Mouse (Mus musculus) brain, embryonic 14.5 days (tissue): ENCODE data around the gene Igf1r. TPM values are rescaled to one million over a fixed set of nuclear protein-coding genes. Genes with fewer than 3 reads are reported as not detected.

ENCODE experiments used
- DNase-seq: peaks from one replicate; pipeline ENCODE4 v3.0.0-alpha.2; 2011; ENCODE audit warnings: low read depth
- CTCF ChIP-seq: fragments of 200-500 bp; IDR thresholded peaks from 2 replicates; pipeline ENCODE4 v1.5.1; 2012; ENCODE audit warnings: inconsistent platforms, mild to moderate bottlenecking, moderate library complexity, borderline replicate concordance; ENCODE audit not compliant: insufficient read depth, insufficient read length; ENCODE audit errors: extremely low read depth
- POLR2A ChIP-seq: fragments of 200-500 bp; IDR thresholded peaks from 2 replicates; pipeline ENCODE4 v1.6.1; 2012; ENCODE audit warnings: mild to moderate bottlenecking, inconsistent platforms, borderline replicate concordance; ENCODE audit not compliant: poor library complexity, insufficient read depth, insufficient read length, severe bottlenecking; ENCODE audit errors: extremely low read depth
- polyA plus RNA-seq: library from polyadenylated mRNA; depleted of rRNA; stranded (reverse); fragments of >200 nt; gene quantifications from 2 replicates; pipeline ENCODE4 v1.2.3, GENCODE M21; 2012

Gene Igf1r
- polyA plus RNA-seq, 1 experiment: 40.6 TPM

DNA sequence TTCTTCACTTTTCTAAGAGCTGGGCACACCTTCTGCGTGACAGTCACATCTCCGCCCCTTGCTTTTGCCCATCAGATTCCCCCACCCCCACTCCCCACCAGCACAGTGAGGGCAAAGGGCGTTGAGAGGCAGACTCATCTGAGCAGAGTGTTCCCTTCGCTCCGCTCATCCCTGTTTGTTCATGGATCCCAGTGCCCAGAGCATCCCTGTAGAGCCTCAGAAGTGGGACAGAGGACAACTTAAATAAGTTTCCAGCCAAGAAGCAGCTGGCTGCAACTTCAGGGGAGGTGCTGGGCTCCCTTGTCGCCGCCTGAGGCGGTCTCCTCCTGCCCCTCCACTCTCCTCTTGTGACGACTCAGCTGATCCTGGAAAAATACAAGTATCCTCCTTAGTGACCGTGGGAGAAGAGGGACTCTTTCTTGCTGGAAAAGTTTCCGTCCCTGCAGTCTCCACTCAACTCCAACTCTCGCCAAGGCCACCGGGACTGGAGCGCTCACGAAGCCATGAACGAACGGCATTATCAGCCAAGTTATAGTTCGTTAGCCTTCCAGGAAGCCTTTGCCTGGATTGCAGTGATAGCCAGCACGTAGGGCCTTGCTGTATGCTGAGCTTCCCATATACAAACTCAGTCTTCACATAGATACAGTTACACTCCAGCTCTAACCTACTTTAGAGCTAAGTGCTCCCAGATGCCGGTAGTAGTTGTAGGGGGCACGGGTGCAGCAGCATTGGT lies 162.5 kb downstream of the Igf1r start:
- TF ChIP-seq POLR2A (no peak), CTCF (no peak)
- no peak for DNase-seq

DNA sequence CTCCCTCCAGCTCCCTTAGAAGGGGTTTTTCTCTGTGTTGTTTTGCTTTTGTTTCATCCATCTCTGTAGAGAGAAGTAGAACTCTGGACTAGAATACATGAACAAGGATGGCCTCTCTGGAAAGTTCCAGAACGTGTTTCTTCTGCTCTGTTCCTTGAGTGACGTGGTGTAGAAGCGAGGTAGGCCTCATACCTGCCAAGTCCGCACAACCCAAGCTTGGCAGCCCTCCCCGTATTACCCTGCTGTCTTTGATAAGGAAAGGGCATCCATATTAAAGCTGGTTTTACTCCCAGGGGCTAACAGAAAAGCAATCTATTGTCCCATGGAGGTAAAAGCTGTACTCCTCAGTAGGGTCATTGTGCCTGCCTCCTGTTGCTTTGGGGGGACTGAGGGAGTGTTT lies 164.9 kb downstream of the Igf1r start:
- TF ChIP-seq POLR2A: no peak
- no peak for TF ChIP-seq CTCF
- no peak for DNase-seq

DNA sequence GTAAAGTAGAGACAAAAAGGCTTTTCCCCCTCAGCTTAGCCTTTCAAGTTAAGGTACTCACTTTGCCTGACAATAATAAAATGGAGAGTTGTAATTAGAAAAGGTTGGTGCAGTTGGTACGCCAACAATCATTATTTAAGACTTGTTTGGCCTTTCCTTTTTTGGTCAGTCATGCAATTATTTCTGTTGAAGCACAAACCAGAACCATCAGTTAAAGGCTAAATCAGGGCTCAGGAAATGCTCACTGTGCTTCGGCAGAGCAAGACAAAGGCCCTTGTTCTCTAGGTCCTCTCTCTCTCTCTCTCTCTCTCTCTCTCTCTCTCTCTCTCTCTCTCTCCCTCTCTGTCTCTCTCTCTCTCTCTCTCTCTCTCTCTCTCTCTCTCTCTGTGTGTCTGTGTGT lies 165.4 kb downstream of the Igf1r start:
- TF ChIP-seq CTCF: no peak
- TF ChIP-seq POLR2A: no peak
- peak; percentile 50 for DNase-seq

DNA sequence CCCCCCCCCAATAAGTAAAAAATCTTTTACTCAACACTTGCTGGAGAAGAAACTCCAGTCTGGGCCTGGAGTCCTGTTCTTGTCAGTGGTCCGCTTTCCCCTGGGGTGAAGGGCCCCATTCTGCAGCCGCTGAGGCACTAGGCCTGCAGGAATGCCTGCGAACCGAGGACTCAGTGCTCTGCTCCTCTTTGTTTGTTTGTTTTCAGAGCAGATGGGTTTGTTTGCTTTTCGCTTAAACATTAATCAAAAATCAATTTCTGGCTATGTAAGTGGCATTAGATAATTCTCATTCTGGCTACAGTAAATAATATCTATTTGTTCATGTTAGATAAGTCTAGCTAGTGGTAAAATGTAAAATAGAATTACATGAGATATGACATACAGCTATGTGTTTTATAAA lies 167.0 kb downstream of the Igf1r start:
- no peak for DNase-seq
- TF ChIP-seq CTCF (no peak), POLR2A (no peak)

DNA sequence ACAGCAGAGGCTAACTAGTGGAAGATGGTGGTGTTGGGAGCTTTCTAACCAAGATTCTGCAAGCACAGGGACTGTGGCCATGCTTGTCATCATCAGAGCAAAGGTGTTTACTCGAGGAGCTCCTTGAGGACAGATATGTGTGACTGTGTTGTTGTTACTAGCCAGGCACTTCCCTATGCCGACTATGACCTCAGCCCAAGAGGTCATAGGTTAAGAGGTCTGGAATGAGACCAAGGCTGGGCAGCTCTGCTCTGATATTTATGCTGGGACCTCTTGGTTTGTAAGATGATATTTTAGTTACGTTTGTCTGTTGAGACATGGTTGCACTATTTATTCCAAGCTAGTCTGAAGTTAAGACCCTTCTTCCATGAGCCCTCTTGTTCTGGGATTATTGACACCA lies 169.8 kb downstream of the Igf1r start:
- TF ChIP-seq POLR2A: no peak
- no peak for TF ChIP-seq CTCF
- no peak for DNase-seq

DNA sequence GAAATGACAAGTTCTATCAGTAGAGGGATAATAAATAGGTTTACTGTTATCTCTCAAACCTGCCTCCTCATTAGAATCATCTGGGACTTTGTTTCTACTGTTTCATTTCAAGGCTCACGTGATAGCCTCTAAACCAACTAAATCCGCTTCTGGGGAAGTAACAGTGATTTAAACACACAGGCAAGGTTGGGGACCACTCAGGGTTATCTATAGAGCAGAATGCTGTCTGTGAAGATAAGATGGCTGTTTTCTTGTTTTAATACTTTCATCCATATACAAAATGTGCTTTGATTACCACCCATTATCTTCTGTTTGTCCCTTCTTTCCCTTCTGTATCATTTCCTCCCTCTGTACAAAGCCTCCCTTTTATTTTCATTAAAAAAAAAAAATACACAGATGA lies 172.7 kb downstream of the Igf1r start:
- no peak for DNase-seq
- TF ChIP-seq POLR2A (no peak), CTCF (no peak)

DNA sequence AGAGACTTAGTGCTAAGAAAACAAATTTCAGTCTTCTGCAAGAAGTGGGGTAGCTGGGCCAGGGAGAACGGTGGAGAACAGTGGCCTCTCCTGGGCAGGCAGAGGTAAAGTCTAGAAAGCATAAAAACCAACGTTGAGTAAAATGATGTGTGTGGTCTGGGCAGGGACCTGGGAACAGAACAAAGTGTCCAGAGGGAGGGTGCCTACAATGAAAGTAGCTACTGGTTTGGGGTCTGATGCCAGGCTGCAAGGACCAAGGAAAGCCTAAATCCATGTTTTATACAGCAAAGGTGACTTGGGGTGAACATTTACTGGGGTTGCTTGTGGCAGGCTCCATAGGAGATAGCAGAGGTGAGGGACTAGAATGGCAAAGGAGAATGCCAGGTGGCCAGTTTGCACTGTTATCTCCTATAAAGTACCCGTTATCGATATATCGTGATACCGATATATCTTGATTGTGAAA lies 175.2 kb downstream of the Igf1r start:
- DNase-seq: peak; percentile 85
- TF ChIP-seq POLR2A (no peak), CTCF (peak; percentile 66; the same call in 1 of the 2 replicates)

DNA sequence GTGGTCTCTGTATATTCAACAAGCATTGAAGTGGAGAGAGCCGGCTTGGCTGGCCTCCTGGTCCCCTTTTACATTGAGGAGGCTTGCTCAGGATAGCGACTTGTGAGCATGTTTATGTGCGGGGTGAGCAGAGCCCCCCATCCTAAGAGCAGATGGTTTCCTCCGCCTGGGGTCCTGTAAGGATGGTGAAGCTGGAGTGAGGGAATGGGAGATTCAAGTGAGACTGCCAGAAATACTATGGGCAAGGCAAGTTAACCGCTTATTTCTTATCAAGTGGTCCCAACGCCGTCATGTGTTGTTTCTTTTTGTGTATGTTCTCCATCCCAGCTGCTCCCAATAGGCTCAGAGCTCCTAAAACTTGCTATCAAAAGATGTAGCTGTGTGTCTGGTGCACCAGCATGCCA lies 175.6 kb downstream of the Igf1r start:
- no peak for TF ChIP-seq CTCF
- TF ChIP-seq POLR2A: no peak
- peak; percentile 76 for DNase-seq

DNA sequence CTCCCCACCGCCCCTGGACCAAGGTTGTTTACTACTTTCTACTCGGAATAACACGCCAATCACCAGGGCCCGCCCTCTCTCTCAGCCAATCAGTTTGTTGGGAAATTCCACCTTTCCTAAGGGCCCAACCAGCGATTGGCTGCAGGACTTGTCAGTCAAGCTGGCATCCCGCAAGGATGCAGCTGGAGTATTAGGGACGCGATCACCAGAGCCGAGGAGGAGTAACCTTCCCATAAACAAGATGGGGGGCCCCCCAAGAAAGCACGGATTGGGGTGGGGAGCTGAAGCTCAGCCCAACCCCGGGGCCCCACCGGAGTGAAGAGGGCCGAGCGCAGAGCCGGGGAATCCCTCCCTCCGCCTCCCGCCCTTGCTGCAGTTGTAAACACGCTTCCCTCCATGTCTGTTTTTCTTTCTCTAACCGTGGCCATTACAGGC lies 176.5 kb downstream of the Igf1r start:
- DNase-seq: peak; percentile 100
- no peak for TF ChIP-seq CTCF
- peak; percentile 24; the same call in 1 of the 2 replicates for TF ChIP-seq POLR2A

DNA sequence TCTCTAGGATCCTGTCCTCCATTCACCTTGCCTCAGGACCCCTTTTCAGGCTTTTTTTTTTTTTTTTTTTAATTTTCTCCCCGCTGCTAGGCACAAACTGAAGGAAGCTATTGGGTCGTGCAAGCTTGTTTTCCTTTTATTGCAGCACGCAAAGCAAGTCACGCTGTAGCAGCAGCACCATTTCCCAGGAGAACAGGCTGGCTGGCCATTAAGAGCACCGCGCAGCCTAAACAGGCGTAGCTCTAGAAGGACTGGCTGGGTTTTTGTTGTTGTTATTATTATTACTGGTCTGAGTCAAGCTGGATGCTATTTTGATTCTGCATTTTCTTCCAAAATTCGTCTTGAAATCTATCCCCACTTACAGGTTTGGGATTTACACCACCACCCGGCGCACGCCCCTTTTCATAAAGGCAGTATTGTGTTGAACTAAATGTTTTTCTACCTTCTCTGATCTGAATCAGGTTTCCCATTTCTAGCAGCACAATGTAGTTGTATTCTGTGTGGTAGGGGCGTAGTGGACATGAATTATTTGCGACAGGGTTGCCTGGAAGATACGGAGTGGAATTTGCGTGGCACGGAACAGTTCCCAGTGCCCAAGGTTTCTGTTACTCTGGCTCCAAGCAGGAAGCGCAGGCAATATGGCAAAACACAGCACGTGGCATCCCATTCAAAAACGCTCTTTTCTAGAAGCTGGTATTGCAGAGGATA lies 177.1 kb downstream of the Igf1r start:
- TF ChIP-seq CTCF (no peak), POLR2A (no peak)
- DNase-seq: peak; percentile 98

DNA sequence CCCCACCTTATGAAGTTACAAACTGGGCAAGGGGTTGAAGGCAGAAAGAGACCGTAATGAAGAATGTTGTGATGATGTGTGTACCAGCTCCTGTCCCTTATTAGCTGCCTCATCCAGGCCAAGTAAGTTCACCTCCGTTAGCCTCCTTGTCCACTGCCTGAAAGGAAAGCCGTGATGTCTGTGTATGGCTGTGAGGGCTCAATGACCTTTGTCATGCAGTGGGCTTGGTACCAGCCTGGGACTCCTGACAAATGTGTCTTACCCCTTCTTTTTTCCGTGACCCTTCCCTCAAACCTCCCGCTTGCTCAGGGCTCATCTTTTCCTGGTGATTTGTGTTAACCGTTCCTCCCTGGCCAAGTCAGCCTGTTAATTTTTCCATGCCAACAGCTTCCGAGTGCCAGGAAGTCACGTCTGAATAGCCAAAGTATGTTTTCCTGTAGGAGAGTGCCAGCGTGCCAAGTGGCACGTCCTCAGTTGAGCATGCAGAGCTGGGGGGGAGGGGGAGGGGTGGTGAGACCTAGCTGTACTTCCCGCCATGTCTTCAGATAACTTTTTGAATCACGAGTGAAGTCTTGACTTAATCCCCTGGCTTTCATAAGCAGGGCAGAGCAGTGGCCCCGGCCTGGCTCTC lies 178.4 kb downstream of the Igf1r start:
- peak; percentile 64 for DNase-seq
- TF ChIP-seq CTCF: no peak
- TF ChIP-seq POLR2A: no peak

DNA sequence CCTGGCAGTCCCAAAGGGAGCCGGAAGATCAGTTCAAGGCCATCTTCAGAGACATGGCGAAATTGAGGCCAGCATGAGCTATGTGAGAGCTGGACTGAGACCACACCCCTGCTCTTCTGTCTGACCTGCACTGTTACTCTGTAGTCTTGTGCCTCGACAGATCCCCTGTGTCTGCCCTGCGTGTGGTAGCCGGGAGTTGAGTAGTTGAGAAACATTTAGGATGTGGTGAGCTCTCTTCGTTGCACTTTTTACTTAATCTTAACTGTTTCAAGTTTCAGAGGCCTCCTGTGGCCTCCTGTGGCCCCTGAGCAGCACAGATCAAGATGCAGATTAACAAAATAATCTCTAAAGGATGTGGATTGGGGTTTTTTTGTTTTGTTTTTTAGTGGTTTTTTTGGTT lies 181.1 kb downstream of the Igf1r start:
- no peak for DNase-seq
- TF ChIP-seq CTCF: no peak
- TF ChIP-seq POLR2A: no peak

DNA sequence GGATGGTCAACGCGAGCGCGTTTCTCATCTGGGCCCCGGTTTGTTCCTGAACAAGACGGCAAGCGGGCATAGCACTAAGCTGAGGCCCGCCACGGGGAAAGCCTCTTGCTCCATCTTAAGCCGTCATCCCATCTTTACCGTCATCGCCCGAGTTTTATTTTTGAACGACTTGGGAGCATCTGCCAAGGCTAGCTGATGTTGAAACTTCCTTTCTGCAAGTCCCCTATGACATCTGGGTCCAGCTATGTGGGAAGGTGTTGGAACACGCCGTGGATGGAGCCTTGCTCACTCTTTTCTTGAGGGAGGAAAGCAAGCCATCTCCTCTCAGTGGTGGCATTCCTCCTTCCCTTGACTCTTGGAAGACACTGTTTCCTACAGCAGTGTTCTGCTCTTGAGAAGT lies 182.3 kb downstream of the Igf1r start:
- TF ChIP-seq CTCF: no peak
- no peak for DNase-seq
